Mouse (Mus musculus): ENCODE measurements around the gene Pgbd1. TPM values are rescaled to one million over a fixed set of nuclear protein-coding genes. Genes with fewer than 3 reads are reported as not detected.

The Pgbd1 gene
- polyA plus RNA-seq, 1 experiment from 2014 or later = 5.0 TPM

DNA sequence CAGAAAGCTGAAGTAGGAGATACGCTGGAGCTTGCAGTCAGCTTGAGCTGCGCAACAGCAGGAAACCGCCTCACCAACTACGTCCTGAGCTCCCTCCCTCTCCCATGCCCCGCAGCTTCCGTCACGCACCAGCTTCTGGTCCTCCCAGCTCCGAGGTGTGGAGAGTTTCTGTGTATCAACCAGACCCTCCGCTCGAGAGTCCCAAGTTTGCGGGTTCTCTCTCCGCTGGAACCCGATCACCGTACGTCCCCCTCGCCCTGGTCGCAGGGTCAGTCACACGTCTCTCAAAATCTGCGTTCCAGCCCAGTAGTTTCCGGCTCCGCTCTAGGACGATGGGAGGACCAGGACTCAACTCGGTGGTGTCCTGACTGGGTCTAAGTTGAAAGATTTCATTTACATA, 12.6 kb upstream of the Pgbd1 start, which contains the start of gene Zscan26:
Zscan26 (minus strand) TSS at position 282 of the 400 bp plus-strand sequence.
- Histone ChIP-seq H3K27me3 (0 out of 2 replicates have a peak, but pooled peaks cover 4% of the 10 kb centered on the region), H3K9me3 (no peaks in the 10 kb centered on the region), H3K9ac (replicated peaks) (peak within 1 kb of the TSS; percentile 70), H3K4me2 (peak within 1 kb of the TSS; percentile 68), H3K27ac (peak within 1 kb of the TSS; percentile 67; the same call in 1 of the 2 replicates), H3K4me3 (replicated peaks) (peak within 1 kb of the TSS; percentile 60), H3K4me1 (replicated peaks) (peaks cover 9% of the 10 kb centered on the region), H3K36me3 (peaks cover 23% of the 10 kb centered on the region)
- under 1% methylated on average over 23 of the region's 23 CpGs for WGBS
- ATAC-seq (ENCODE audit: insufficient number of reproducible peaks, insufficient read depth, low FRiP score, low TSS enrichment, low read depth) = peak; percentile 81

- Histone ChIP-seq H3K27me3 (0 out of 2 replicates have a peak, but pooled peaks cover 4% of the 10 kb centered on the region), H3K4me3 (replicated peaks) (peak overlapping the region; percentile 60), H3K36me3 (peaks cover 27% of the 10 kb centered on the region), H3K4me2 (peak overlapping the region; percentile 68), H3K4me1 (replicated peaks) (peaks cover 9% of the 10 kb centered on the region), H3K9me3 (no peaks in the 10 kb centered on the region), H3K9ac (replicated peaks) (peak overlapping the region; percentile 70), H3K27ac (peak overlapping the region; percentile 67; the same call in 1 of the 2 replicates)
- ATAC-seq (ENCODE audit: insufficient number of reproducible peaks, insufficient read depth, low FRiP score, low TSS enrichment, low read depth) = no peak
- WGBS = 4% methylated on average over 13 of the region's 13 CpGs
These were observed 12.2 kb upstream of the Pgbd1 start for GRCm38 (mm10) chr13:21453042-21453441.

DNA sequence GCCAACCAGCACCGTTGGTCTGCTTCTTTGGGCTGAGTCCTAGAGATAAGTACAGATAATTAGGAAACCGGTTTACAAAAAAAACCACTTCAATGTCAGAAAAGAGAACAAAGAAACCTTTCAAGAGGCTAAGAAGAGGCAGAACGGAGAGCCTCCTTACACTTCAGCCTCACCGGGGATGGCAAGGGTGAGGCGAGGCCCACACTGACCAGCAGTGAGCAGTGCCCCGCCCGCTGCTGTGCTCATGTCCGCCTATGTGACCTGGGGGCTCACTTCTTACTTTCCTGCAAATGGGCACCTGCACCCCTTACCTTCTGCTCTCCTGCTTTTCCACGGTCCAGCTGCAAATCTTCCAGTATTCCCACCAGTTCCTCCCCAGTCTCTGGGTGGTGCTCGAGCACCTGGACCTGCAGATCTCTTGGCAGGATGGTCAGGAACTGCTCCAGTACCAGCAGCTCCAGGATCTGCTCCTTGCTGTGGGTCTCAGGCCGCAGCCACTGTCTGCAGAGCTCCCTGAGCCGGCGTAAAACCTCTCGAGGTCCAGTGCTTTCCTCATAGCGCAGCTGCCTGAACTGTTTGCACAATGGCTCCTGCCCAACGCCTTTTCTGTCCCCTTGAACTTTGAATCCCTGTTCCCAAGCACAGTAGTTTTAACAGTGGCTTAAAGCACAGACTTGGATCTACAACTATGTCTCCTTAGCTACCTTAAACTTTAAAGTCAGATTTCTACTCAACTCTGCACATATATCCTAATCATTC, 7.2 kb upstream of the Pgbd1 start:
- peaks cover 75% of the 10 kb centered on the region for H3K36me3 ChIP-seq
- no peaks in the 10 kb centered on the region for H3K9me3 ChIP-seq
- H3K4me2 ChIP-seq = no peak overlapping the region
- peaks cover 9% of the 10 kb centered on the region for H3K4me1 ChIP-seq (replicated peaks)
- no peak for ATAC-seq (ENCODE audit: insufficient number of reproducible peaks, insufficient read depth, low FRiP score, low TSS enrichment, low read depth)
- no peak overlapping the region for H3K27ac ChIP-seq
- no peak overlapping the region for H3K9ac ChIP-seq (replicated peaks)
- no peaks in the 10 kb centered on the region for H3K27me3 ChIP-seq
- no peak overlapping the region for H3K4me3 ChIP-seq (replicated peaks)
- whole genome bisulfite sequencing = 83% methylated on average over 16 of the region's 16 CpGs

DNA sequence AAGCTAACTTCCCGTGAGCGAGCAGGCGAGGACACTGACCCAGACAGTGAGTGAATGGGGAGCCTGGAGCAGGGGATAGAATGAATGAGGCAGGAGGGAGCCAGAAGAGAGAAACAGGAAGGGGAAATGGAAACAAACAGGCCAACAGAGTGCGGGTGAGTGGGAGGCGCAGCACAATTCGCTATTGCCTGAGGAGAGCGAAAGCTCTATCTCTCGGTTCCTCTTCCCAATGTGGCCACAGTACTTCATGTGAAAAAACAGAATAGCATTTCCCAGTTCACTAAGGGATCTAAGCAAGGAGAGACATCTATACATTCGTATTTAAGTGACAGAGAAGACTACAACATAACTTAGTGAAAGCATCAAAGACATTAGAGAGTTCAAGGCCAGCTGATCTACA, 5.9 kb upstream of the Pgbd1 start:
- H3K9ac ChIP-seq (replicated peaks) = no peak overlapping the region
- WGBS = 90% methylated on average over 9 of the region's 9 CpGs
- peaks cover 75% of the 10 kb centered on the region for H3K36me3 ChIP-seq
- no peak overlapping the region for H3K4me3 ChIP-seq (replicated peaks)
- no peaks in the 10 kb centered on the region for H3K27me3 ChIP-seq
- no peak for ATAC-seq (ENCODE audit: insufficient number of reproducible peaks, insufficient read depth, low FRiP score, low TSS enrichment, low read depth)
- no peaks in the 10 kb centered on the region for H3K9me3 ChIP-seq
- H3K4me2 ChIP-seq = no peak overlapping the region
- no peaks in the 10 kb centered on the region for H3K4me1 ChIP-seq (replicated peaks)
- H3K27ac ChIP-seq = no peak overlapping the region

- WGBS = 19% methylated on average over 10 of the region's 10 CpGs
- Histone ChIP-seq H3K9me3 (no peaks in the 10 kb centered on the region), H3K27me3 (no peaks in the 10 kb centered on the region), H3K4me3 (replicated peaks) (peak overlapping the region; percentile 57), H3K36me3 (peaks cover 32% of the 10 kb centered on the region), H3K27ac (peak overlapping the region; percentile 83; the same call in 1 of the 2 replicates), H3K4me1 (replicated peaks) (peaks cover 12% of the 10 kb centered on the region), H3K4me2 (peak overlapping the region; percentile 74), H3K9ac (replicated peaks) (no peak overlapping the region)
- ATAC-seq (ENCODE audit: insufficient number of reproducible peaks, insufficient read depth, low FRiP score, low TSS enrichment, low read depth) = no peak
These were observed 332 bp upstream of the Pgbd1 start for GRCm38 (mm10) chr13:21441207-21441572.

GRCm38 (mm10) chr13:21435476-21435875, 5.4 kb downstream of the Pgbd1 start:
- no peak overlapping the region for H3K4me3 ChIP-seq (replicated peaks)
- peaks cover 8% of the 10 kb centered on the region for H3K4me1 ChIP-seq (replicated peaks)
- H3K9ac ChIP-seq (replicated peaks) = no peak overlapping the region
- no peaks in the 10 kb centered on the region for H3K9me3 ChIP-seq
- WGBS = 82% methylated on average over 4 of the region's 4 CpGs
- H3K36me3 ChIP-seq = no peaks in the 10 kb centered on the region
- no peak overlapping the region for H3K4me2 ChIP-seq
- no peaks in the 10 kb centered on the region for H3K27me3 ChIP-seq
- no peak for ATAC-seq (ENCODE audit: insufficient number of reproducible peaks, insufficient read depth, low FRiP score, low TSS enrichment, low read depth)
- H3K27ac ChIP-seq = no peak overlapping the region

DNA sequence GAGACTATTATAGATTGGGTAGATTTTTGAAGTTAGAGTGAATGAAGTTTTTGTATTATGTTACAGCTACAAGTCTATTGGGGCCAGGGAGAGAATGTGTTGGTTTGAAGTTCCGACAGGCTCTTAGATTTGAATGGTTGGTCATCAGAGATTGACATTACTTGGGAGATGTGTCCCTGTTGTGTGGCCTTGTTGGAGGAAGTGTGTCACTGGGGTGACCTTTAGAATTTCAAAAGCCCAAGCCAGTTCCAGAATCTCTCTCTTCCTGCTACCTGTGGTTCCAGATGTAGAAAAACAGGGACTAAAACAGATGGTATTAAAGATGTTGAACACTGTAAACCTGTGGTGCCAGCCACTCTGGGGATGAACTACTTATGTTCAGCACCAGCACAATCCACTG, 13.2 kb downstream of the Pgbd1 start:
- Histone ChIP-seq H3K9ac (replicated peaks) (no peak overlapping the region), H3K4me1 (replicated peaks) (no peaks in the 10 kb centered on the region), H3K9me3 (no peaks in the 10 kb centered on the region), H3K36me3 (no peaks in the 10 kb centered on the region), H3K27ac (no peak overlapping the region), H3K4me3 (replicated peaks) (no peak overlapping the region), H3K27me3 (no peaks in the 10 kb centered on the region), H3K4me2 (no peak overlapping the region)
- 95% methylated on average over 1 of the region's 1 CpGs for WGBS
- ATAC-seq (ENCODE audit: insufficient number of reproducible peaks, insufficient read depth, low FRiP score, low TSS enrichment, low read depth) = no peak

GRCm38 (mm10) chr13:21423301-21423700, 17.6 kb downstream of the Pgbd1 start:
- H3K36me3 ChIP-seq = no peaks in the 10 kb centered on the region
- H3K9ac ChIP-seq (replicated peaks) = no peak overlapping the region
- no peak overlapping the region for H3K4me2 ChIP-seq
- no peak overlapping the region for H3K27ac ChIP-seq
- H3K27me3 ChIP-seq = no peaks in the 10 kb centered on the region
- H3K9me3 ChIP-seq = no peaks in the 10 kb centered on the region
- WGBS = 67% methylated on average over 5 of the region's 5 CpGs
- no peaks in the 10 kb centered on the region for H3K4me1 ChIP-seq (replicated peaks)
- ATAC-seq (ENCODE audit: insufficient number of reproducible peaks, insufficient read depth, low FRiP score, low TSS enrichment, low read depth) = no peak
- no peak overlapping the region for H3K4me3 ChIP-seq (replicated peaks)

GRCm38 (mm10) chr13:21418865-21419264, 22.0 kb downstream of the Pgbd1 start:
- Histone ChIP-seq H3K4me2 (no peak overlapping the region), H3K4me3 (replicated peaks) (no peak overlapping the region), H3K9ac (replicated peaks) (no peak overlapping the region), H3K4me1 (replicated peaks) (no peaks in the 10 kb centered on the region), H3K9me3 (no peaks in the 10 kb centered on the region), H3K27me3 (no peaks in the 10 kb centered on the region), H3K27ac (no peak overlapping the region), H3K36me3 (no peaks in the 10 kb centered on the region)
- 64% methylated on average over 6 of the region's 6 CpGs for WGBS
- no peak for ATAC-seq (ENCODE audit: insufficient number of reproducible peaks, insufficient read depth, low FRiP score, low TSS enrichment, low read depth)

DNA sequence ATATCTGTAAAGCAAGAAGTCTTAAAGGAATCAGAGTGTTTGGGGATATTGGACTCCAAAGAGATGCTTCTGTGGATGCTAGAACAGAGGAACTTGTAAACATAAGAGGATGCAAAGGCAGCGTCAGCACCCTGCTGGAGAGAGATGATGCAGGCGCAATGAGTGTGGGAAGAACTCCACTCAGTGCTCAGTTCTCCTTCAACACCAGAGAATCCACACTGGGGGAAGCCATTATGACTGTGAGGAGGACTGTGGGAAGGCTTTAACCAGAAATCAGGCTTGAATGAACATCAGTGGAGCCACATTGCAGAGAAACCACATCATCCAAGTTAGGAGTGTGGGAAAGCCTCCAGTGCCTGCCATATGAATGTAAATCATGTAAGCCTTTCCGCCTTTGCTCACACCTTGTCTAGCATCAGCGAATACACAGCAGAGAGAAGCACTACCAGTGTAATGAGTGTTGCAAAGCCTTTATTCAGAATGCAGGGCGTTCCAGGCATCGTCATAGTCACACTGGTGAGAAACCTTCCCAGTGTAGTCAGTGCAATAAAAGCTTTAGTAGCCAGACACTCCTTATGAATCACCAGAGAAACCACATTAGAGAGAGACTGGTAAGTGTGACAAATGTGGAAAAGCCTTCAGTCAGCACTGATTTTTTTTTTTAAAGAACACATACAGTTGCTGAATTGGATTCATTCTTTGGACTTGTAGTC, 23.4 kb downstream of the Pgbd1 start:
- H3K9me3 ChIP-seq = no peaks in the 10 kb centered on the region
- H3K36me3 ChIP-seq = no peaks in the 10 kb centered on the region
- no peak overlapping the region for H3K4me3 ChIP-seq (replicated peaks)
- H3K4me1 ChIP-seq (replicated peaks) = no peaks in the 10 kb centered on the region
- no peaks in the 10 kb centered on the region for H3K27me3 ChIP-seq
- no peak for ATAC-seq (ENCODE audit: insufficient number of reproducible peaks, insufficient read depth, low FRiP score, low TSS enrichment, low read depth)
- H3K9ac ChIP-seq (replicated peaks) = no peak overlapping the region
- no peak overlapping the region for H3K27ac ChIP-seq
- WGBS = 63% methylated on average over 6 of the region's 6 CpGs
- H3K4me2 ChIP-seq = no peak overlapping the region

GRCm38 (mm10) chr13:21415750-21416149, 25.1 kb downstream of the Pgbd1 start:
- Histone ChIP-seq H3K9me3 (no peaks in the 10 kb centered on the region), H3K9ac (replicated peaks) (no peak overlapping the region), H3K36me3 (no peaks in the 10 kb centered on the region), H3K27me3 (no peaks in the 10 kb centered on the region), H3K4me3 (replicated peaks) (no peak overlapping the region), H3K27ac (no peak overlapping the region), H3K4me1 (replicated peaks) (no peaks in the 10 kb centered on the region), H3K4me2 (no peak overlapping the region)
- ATAC-seq (ENCODE audit: insufficient number of reproducible peaks, insufficient read depth, low FRiP score, low TSS enrichment, low read depth) = no peak
- 88% methylated on average over 2 of the region's 2 CpGs for WGBS
